Mouse (Mus musculus) bone marrow macrophage, adult 2 months (primary cell): ENCODE measurements around the gene Pask. TPM values are rescaled to one million over a fixed set of nuclear protein-coding genes. Genes with fewer than 3 reads are reported as not detected.

Source experiments
- H3K27ac ChIP-seq: 2 replicates; pipeline ENCODE4 v1.5.1; 2012; ENCODE audit warnings: low read depth, low read length; ENCODE audit not compliant: insufficient read depth
- H3K4me1 ChIP-seq: 2 replicates; pipeline ENCODE4 v1.6.1; 2012; ENCODE audit warnings: low read length; ENCODE audit not compliant: control insufficient read depth, insufficient read depth
- H3K4me3 ChIP-seq: 2 replicates; pipeline ENCODE4 v1.5.1; 2012; ENCODE audit warnings: mild to moderate bottlenecking, low read length, moderate library complexity; ENCODE audit not compliant: insufficient read depth
- CTCF ChIP-seq: IDR thresholded peaks from 2 replicates; pipeline ENCODE4 v1.5.1; 2012; ENCODE audit warnings: low read depth, mild to moderate bottlenecking, low read length, moderate library complexity
- POLR2A ChIP-seq: IDR thresholded peaks from 2 replicates; pipeline ENCODE4 v1.6.1; 2012; ENCODE audit warnings: mild to moderate bottlenecking, low read depth, low read length, borderline replicate concordance
- polyA plus RNA-seq: library from polyadenylated mRNA; stranded (reverse); fragments of >200 nt; gene quantifications from 2 replicates; pipeline ENCODE4 v1.2.4, GENCODE M21; 2012; ENCODE audit not compliant: missing spikeins, insufficient read depth, insufficient read length

The Pask gene
- polyA plus RNA-seq, 1 experiment, result 3.8 TPM

GRCm38 (mm10) chr1:93289678-93290214 is 53.5 kb downstream of the Pask start:
- Histone ChIP-seq H3K27ac (no peak overlapping the region), H3K4me3 (no peak overlapping the region), H3K4me1 (peaks cover 2% of the 10 kb centered on the region; the same call in 1 of the 2 replicates)
- TF ChIP-seq CTCF (no peak), POLR2A (no peak)

GRCm38 (mm10) chr1:93277041-93277440 is 66.2 kb downstream of the Pask start:
- Histone ChIP-seq H3K27ac (no peak overlapping the region), H3K4me3 (no peak overlapping the region), H3K4me1 (no peaks in the 10 kb centered on the region)
- TF ChIP-seq POLR2A, result no peak
- no peak for TF ChIP-seq CTCF

GRCm38 (mm10) chr1:93275561-93275960 is 67.7 kb downstream of the Pask start:
- H3K27ac ChIP-seq, result no peak overlapping the region
- TF ChIP-seq CTCF (no peak), POLR2A (no peak)
- no peak overlapping the region for H3K4me3 ChIP-seq
- no peaks in the 10 kb centered on the region for H3K4me1 ChIP-seq

GRCm38 (mm10) chr1:93272409-93272821 is 70.9 kb downstream of the Pask start:
- H3K27ac ChIP-seq, result no peak overlapping the region
- no peak overlapping the region for H3K4me3 ChIP-seq
- TF ChIP-seq CTCF (no peak), POLR2A (no peak)
- peaks cover 3% of the 10 kb centered on the region for H3K4me1 ChIP-seq

GRCm38 (mm10) chr1:93271751-93272150 is 71.5 kb downstream of the Pask start:
- no peak for TF ChIP-seq POLR2A
- TF ChIP-seq CTCF, result no peak
- H3K4me1 ChIP-seq, result peaks cover 5% of the 10 kb centered on the region
- H3K27ac ChIP-seq, result no peak overlapping the region

GRCm38 (mm10) chr1:93270516-93271240 is 72.6 kb downstream of the Pask start:
- Histone ChIP-seq H3K27ac (no peak overlapping the region), H3K4me3 (no peak overlapping the region), H3K4me1 (peaks cover 8% of the 10 kb centered on the region)
- no peak for TF ChIP-seq POLR2A
- no peak for TF ChIP-seq CTCF

More at GRCm38 (mm10) chr1:93271751-93272150, 71.5 kb downstream of the Pask start:
- H3K4me3 ChIP-seq, result no peak overlapping the region

GRCm38 (mm10) chr1:93268246-93268645 is 75.0 kb downstream of the Pask start:
- Histone ChIP-seq H3K27ac (no peak overlapping the region), H3K4me3 (no peak overlapping the region), H3K4me1 (peaks cover 8% of the 10 kb centered on the region)
- TF ChIP-seq POLR2A, result no peak
- no peak for TF ChIP-seq CTCF

GRCm38 (mm10) chr1:93267207-93267606 is 76.1 kb downstream of the Pask start:
- Histone ChIP-seq H3K27ac (no peak overlapping the region), H3K4me3 (no peak overlapping the region), H3K4me1 (peaks cover 8% of the 10 kb centered on the region)
- TF ChIP-seq CTCF, result no peak
- TF ChIP-seq POLR2A, result no peak

Other genes starting within 250 kb of the Pask start
- gene Kif1a, start 241.5 kb downstream of the Pask start, polyA plus RNA-seq, result not detected in 2 replicates
- not detected in 2 replicates for gene Agxt, start 208.2 kb downstream of the Pask start, polyA plus RNA-seq
- not detected in 2 replicates for gene 2310007B03Rik, start 182.5 kb downstream of the Pask start, polyA plus RNA-seq
- not detected in 2 replicates for gene Crocc2, start 174.8 kb downstream of the Pask start, polyA plus RNA-seq
- gene Sned1, start 107.6 kb downstream of the Pask start, polyA plus RNA-seq, result 0.27 and 0.40 TPM in 2 replicates
- 14.8 and 20.2 TPM in 2 replicates for gene Mterf4, start 37.6 kb downstream of the Pask start, polyA plus RNA-seq
- gene Ppp1r7, start 628 bp downstream of the Pask start, polyA plus RNA-seq, result 25.8 and 29.2 TPM in 2 replicates
- 0.64 TPM in 1 of 2 replicates, not detected in the other for gene Ano7, start 30.4 kb upstream of the Pask start, polyA plus RNA-seq
- 79.8 and 89.9 TPM in 2 replicates for gene Hdlbp, start 135.3 kb upstream of the Pask start, polyA plus RNA-seq
- 3.4 and 4.4 TPM in 2 replicates for gene Farp2, start 168.6 kb upstream of the Pask start, polyA plus RNA-seq